Mouse (Mus musculus): ENCODE measurements around the gene Tmem56.

Tmem56 gene

DNA sequence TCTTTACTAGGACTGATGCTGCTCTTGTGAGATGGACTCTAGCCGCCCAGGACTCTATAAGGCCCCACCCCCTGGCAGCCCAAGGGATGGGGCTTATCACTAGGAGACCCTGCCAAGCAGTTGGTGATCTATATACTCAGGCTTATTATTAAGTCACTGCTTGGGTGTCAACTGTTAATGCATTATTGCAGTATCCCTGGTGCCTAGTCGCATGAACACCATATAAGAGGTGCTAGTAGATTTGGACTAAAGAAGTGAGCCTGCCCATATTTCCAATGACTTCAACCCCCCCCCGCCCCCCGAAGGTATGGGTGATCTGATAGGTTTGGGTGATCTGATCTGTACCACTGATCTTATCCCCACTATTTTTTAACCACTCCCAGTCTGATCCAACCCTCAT lies at the start of gene Tmem56:
Tmem56 (minus strand) TSS at position 101 of the 400 bp plus-strand sequence.
- DNase-seq (ENCODE audit: low spot score), result no peak

DNA sequence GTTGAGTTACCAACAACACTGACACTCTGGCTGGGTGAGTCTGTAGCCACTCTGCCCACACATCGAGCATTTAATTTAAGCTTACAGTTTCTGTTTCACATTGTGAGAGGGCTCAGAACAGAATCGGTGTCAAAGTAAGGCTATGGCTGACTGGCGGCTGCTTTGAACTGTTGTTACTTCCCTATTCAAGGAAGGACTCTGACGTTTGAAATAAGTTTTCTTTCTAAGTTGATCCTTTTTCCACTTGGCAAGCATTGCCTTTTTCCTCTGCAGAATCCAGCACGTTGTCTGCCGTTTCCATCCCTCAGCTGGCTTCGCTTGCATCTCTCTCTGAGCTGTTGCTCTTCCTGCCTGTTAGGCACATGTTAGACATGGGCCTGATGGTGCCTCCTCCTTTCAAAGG lies 47.3 kb upstream of the Tmem56 start:
- no peak for DNase-seq (ENCODE audit: low spot score)

DNA sequence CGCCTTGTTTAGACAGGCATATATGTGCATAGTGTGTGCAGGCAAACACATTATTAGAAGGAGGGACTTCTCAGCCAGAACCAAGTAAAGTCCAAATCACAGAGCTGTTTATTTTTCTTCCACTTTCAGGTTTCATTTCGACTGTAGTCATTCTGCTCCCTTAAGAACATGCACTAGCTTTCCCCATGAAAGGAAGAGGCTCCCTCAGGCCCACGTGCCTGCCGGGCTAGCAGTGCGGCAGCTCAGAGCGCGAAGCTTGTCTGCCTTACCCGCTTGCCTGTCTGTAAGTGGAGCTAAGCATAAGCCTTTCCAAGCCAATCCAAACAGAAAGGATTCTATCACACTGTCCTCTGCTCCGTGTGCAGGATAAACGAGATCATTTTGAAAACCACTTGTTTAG lies 46.7 kb upstream of the Tmem56 start:
- DNase-seq (ENCODE audit: low spot score), result no peak

DNA sequence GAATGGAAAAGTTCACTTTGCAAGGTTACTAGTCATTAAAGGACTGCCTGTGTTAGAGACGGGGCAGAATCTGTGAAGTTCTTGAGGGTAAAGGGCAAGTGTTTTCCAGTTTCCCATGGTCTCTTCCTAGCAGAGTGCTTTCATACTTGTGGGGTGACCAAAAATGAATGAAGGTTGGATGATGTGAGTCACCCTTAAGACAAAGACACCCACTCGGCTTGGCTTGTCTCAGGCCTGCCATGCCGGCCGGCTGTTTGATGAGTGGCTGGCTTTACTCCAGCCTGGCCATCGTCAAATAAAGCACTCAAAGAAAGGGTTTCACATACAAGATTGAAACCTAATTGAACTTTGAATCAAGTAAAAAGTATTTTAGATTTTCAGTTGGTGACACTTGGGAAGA lies 44.5 kb upstream of the Tmem56 start:
- no peak for DNase-seq (ENCODE audit: low spot score)

DNA sequence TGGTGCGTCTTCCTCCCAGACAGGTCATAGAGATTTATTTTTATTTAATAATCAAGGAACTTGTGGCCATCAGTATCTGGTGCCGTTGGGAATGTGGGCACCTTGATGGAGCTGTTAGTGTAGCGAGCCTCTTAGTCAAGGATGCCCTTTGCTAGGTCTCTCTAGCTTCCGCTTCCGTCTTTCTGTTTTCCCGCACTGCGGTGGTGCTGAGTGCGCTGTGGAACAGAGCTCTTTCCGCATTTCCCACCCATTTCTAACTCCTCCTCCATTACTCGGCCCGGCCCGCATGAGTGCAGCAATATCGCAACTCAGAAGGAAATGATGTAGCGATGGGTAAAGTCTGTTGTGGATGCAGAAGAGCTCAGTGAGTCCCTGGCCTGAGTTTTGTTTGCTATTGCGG lies 40.5 kb upstream of the Tmem56 start:
- no peak for DNase-seq (ENCODE audit: low spot score)

DNA sequence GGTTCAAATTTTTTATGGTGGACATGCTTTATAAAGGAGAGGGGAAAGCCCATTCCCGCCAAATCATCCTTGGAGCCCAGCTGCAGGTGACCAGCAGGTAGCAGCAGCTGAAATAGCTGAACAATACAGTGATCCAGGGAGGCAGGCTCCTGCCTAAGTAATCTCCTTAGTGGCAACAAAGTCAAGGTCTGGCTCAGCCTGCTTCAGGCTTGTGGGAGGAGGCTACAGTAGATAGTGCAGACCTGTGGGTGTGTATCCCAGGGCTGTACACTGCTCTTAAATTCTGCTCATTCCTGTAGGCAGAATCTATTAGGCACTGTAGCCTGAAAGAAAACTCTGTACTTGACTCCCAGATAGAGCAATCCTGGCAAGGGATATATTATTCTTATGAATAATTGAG lies 38.0 kb upstream of the Tmem56 start:
- no peak for DNase-seq (ENCODE audit: low spot score)

DNA sequence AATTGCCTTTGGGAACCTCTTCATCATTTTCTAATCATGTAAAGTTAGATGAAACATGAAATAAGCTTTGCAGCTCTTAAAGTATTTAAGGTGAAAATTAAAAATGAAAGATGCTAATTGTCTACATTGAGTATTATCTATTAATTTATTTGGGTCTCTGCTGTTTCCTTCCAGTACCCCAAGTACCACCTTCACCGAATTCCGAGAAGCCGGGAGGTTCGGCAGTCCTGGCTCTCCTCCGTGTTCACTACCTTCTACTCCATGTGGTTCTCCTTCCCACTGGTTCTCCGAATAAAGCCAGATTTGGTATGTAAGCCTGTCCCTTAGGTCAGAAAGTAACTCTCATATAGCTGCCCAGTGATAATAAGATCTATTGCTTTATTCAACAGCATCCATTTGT lies 37.0 kb upstream of the Tmem56 start:
- DNase-seq (ENCODE audit: low spot score), result no peak

DNA sequence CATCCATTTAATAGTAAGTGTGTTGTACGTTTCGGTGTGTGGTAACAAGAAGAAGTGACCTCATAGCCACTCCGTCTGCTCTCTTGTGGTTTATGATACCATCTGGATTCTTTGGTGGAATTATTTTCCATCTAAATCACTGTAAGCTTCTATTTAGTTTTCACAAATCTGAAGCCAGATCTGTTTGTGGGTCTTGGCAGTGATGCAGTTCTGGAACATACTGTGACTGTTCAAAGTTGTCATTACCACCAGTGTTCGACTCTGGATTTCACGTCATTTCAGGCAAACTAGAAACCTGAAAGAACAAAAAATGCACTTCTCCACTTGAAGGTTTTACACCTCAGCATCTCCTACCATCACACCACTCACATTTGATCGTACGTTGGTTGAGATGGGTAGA lies 32.6 kb upstream of the Tmem56 start:
- DNase-seq (ENCODE audit: low spot score), result no peak

DNA sequence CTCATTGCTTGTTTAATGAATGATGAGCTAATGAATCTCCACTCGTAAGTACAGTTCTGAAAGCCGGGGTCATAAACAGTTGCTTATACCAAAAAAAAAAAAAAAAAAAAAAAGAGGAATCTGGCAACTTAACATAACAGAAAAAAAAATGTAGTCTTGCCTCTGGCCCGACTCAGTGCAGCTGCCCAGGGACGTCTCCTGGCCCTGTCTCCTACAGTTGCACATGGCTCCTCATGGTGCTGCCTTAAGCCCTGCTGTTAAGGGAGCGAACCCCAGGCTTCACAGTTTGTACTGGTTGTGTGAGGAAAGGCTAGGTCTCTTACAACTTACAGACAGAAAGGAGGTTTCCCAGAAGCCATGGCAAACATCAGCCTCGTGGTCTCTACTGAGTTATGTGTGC lies 31.3 kb upstream of the Tmem56 start:
- no peak for DNase-seq (ENCODE audit: low spot score)

DNA sequence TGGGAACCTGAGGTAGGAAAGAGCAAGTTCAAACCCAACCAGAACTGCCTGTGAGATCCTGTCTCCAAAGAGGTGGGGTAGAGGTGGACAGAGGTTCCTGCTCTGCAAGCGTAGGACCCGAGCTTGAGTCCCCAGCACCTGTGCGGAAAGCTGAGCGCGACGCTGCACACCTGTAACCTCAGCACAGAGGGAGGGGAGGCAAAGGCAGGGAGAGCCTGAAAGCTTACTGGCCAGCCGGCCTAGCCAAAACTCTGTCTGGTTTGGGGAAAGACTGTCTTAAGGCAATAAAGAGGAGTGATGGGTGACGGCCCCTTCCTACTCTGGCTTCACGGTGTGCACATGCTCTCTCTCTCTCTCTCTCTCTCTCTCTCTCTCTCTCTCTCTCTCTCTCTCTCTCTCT lies 30.1 kb upstream of the Tmem56 start:
- no peak for DNase-seq (ENCODE audit: low spot score)

DNA sequence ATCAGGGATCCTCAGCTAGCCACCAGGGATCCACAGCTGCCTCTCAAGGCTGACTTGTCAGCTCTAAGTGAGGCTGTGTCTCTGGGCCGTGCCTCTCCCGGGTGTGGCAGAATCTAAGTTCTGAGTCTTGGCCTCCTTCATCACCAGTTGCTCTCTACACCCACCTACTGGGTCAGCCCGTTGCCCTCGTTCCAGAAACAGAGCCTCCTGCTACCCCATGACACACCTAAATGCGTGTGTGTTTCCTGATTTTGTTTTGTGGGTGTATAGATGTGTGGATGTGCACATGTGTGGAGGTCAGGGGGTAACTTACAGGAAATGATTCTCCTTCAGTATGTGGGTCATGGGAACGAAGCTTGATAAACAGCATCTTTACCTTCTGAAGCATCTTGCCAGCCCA lies 29.5 kb upstream of the Tmem56 start:
- no peak for DNase-seq (ENCODE audit: low spot score)

DNA sequence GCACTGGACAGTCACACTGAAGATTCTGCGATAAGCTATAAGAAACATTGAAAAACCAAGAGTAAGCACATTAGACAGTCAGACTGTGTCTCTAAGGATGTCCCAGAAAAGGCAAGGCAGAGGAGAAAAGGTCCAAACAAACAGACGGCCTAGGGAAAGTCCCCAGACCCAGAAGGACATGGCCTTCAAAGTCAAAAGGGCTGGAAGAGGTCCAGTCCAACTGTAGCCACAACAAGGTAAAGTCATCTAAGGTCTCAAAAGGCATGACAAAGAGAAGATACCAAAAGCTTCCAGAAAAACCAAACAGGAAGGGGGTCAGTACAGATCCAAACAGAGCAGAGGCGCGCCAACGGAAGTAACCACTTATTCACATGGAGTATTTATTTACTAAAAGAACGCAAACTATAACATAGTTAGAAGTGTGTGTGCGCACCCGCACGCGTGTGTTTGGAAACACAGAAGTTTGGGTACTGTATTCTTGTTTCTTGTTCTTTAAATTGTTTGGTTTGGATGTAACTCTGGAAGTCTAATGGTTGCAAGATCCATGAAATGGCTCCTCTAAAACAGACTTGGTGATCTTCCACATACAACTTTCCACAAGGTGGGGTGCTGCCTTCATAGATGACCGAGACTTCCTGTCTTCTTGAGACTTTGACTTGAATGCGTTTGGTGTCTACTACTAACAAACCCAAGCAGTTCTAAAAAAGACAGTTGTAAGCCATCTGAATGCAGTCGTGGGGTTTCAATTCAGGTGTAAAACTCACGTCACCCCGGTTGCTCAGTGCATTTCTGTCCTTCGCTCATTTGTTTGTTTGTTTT lies 27.2 kb upstream of the Tmem56 start:
- no peak for DNase-seq (ENCODE audit: low spot score)

DNA sequence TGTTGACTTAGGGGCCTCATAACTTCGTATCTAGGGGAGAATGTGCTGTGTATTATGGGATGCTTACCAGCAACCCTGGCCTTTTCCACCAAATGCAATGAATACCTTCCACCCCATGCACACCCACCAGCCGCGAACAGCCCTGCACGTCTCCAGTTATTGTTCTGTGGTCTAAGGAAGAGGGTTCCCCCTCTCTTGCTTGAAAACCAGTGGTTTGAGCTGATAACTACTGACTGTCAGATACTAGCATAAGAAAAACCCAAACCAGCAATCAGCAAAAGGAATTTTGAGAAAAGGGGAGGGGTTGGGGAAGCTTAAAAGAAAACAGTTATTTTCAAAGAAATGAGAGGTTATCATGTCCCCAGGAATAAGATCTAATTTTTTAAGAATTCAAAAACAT lies 26.5 kb upstream of the Tmem56 start:
- no peak for DNase-seq (ENCODE audit: low spot score)

DNA sequence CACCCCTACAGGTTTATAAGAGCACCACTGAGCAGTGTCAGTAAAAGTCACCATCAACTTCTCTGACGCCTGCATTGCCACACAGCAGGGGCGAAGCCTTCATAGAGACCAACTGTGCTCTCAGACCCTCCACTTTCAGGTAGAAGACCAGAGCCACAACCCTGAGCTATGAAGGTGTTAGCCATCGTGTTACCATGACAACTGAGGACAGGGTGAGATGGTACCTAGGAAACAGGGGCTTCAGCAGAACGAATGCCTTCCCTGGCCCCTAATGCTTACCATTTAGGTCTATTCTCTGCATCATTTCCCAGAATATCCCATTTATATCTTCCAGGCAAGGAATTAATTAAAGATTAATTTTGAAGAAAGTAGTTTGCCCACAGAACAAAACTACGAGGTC lies 26.0 kb upstream of the Tmem56 start:
- no peak for DNase-seq (ENCODE audit: low spot score)

DNA sequence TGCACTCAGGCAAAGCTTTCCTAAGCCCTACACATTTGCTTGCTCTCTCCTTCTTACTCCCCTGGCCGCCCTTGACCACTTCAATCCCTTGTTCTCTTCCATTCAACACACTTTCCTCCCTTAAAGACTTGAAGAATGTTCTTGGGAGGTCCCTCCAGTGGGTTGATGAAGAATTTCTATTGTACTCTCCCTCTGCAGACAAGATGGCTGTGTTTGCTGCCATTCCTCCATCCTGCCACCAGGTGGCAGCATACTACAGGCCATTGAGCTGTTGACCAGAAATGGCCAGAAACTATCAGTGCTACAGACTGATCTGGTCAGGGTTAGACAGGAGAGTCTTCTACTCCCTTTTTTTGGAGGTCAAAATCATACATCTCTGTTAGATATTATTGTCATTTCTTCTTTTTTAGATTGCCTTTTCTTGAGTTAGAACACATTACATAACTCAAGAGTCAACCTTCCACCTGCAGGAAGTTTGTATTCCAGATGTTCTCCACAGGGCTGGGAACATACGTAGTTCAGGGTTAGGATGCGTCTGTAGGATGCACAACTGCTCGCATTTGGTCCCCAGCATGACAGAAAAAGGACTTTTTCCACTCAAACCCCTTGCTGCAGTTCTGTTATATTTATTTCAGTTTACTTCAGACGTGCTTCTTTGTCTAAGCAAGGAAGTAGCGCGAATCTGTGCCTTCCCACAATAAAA lies 24.8 kb upstream of the Tmem56 start:
- peak; percentile 55 for DNase-seq (ENCODE audit: low spot score)

DNA sequence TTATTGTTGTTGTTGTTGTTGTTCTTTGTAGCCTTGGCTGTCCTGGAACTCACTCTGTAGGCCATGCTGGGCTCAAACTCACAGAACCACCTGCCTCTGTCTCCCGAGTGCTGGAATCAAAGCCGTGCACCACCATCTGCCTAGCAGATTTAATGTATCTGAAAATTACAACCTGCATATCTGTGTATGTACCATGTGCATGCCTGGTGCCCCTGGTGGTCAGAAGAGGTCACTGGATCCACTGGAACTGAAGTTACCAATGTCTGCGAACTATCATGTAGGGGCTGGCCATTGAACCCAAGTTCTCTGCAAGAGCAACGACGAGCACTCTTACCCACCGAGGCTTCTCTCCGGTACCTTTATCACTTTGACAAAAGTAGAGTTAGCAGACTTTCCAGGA lies 23.7 kb upstream of the Tmem56 start:
- no peak for DNase-seq (ENCODE audit: low spot score)

DNA sequence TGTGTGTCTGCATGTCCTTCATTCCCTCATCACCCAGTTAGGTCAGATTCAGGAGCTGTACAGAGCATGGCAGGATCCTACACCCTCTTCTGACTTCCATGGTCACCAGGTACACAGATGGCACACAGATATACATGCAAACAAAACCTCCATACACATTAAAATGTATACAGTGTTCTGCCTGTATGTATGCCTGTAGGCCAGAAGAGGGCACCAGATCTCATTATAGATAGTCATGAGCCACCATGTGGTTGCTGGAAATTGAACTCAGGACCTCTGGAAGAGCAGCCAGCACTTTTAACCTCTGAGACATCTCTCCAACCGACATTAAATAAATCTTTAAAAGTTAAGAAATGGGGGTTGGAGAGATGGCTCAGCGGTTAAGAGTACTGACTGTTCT lies 11.3 kb upstream of the Tmem56 start:
- no peak for DNase-seq (ENCODE audit: low spot score)

DNA sequence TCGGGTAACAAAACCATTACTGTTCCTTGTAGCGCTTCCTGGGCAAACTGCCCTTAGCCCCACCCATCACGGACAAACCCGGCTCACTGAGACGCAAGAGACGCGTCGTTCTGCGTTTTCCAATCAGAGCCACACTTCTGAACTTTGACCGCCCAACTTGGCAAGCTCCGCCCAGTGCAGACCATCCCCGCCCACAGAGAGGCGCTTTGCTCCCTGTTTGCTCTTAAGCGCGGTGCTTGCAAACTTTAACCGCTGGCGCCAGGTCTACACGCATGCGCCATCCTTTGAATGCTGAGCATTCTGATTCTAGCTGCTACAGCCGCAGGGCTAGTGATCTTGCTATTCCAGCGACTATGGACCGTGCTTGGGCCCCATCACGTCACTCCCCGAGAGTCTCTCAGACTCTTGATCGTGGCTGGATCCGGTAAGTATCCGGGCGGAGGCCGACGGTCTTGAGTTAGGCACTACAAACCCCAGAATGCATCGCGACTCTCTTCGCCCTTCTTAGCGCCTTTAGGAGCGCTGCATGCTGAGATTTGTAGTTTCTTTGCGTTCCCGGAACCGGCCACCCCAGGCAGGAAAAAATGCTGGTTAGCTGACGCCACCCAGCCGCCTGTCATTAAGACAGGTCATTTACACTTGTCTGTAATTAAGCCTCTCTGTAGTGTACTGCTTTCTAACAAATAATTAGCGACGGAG lies 8.8 kb upstream of the Tmem56 start, which contains the start of gene Alg14:
Alg14 (plus strand) TSS at position 214 of the 699 bp plus-strand sequence.
- peak; percentile 96 for DNase-seq (ENCODE audit: low spot score)

DNA sequence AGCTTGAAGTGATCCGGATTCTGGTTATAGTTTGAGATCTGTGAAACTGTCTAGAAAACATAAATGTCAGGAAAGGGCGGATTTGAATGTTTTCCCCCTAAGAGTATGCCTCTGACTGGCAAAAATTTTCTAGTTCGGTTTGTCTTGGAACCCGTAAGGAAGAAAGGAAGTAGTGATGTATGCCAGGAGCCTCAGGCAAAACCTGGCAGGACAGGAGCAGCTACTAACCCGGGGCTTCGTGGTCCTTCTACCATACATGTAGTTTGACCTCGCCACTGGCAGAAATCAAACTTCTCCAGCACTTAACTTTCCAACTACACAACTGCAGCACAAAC lies 8.3 kb upstream of the Tmem56 start:
- DNase-seq (ENCODE audit: low spot score), result no peak

DNA sequence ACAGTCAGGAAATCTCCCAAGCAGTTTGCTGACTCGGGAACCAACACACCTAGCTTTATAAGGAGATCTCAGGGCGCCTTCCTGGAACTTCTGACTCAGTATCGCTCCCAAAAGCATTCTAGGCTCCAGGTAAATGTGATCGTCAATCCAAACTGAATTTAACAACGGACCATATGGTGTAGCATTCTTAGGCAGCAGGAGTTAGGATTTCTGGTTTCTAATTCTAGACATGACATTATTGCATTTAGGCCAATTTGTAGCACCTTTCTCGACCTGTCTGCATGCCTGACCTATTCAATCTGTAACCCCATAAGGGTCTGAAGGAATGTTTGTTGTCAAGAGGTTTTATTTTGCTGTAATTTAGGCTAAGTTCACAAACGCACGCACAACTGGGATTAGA lies 7.8 kb upstream of the Tmem56 start:
- DNase-seq (ENCODE audit: low spot score), result no peak

DNA sequence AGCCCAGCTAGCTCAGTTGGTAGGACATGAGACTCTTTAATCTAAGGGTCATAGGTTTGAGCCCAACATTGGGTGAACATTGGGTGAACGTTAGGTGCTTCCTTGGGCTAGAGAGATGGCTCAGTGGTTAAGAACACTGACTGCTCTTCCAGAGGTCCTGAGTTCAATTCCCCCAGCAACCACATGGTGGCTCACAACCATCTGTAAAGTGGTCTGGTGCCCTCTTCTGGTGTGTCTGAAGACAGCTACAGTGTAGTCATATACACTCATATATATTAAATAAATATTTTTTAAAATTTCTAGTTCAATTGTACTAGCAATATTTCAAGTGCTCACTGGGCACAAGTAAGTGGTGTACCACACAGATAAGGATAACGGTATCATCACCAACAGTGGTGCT lies 4.3 kb upstream of the Tmem56 start:
- DNase-seq (ENCODE audit: low spot score), result no peak

DNA sequence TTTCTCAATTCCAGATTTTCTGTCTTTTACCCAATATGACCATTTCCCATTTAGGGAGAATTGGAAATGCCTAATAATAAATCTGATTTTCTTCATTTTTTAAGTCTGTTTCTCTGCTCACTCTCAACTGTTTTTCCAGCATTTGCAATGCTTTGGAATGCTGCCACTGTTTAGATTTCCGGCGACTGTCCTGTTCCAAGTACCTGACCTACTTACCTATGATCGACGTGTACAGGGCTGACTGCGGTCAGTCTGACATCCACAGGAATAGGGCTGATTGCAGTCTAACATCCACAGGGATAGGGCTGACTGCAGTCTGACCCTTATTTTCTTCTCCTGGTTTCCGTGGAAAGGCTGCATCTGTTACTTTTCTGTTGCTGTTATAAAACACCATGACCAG lies 2.3 kb upstream of the Tmem56 start:
- no peak for DNase-seq (ENCODE audit: low spot score)

DNA sequence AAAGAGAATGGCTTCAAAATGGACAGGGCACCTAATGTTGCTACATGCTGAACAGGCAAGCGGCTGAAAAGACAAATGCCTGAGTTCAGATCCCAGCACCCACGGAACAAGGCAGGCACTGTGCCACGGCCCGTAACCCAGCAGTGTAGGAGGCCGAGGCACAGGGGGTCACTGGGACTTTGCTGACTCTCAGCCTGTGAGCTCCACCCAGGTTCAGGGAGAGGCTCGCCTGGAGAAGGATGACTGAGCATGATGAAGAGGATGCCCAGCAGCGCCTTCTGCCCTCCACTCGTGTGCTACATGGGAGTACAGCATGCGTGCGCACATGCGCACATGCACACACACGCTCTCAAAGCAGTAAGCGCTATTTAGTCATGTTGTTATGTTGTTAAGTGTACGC lies 3.2 kb downstream of the Tmem56 start:
- no peak for DNase-seq (ENCODE audit: low spot score)
